Mouse (Mus musculus) forebrain, embryonic 11.5 days (tissue): Measurements from ENCODE around the gene Tcf7l1. TPM values are rescaled to one million over a fixed set of nuclear protein-coding genes. Genes with fewer than 3 reads are reported as not detected.

ENCODE experiments used
- ATAC-seq: fragments of 200-750 bp; cut with Nextera tagmentation; replicated peaks from 2 replicates; pipeline ENCODE4 v1.8.0; 2017; ENCODE audit warnings: moderate TSS enrichment; ENCODE audit not compliant: low FRiP score
- DNase-seq: peaks from one replicate; pipeline ENCODE4 v3.0.0-alpha.2; 2017; ENCODE audit warnings: low spot score
- H3K27ac ChIP-seq: fragments of 300-500 bp; sonication (generic); 2 replicates; pipeline ENCODE4 v1.5.1; 2014; ENCODE audit warnings: low read depth, low read length
- H3K27me3 ChIP-seq: fragments of 300-500 bp; sonication (generic); 2 replicates; pipeline ENCODE4 v1.6.1; 2014; ENCODE audit warnings: mild to moderate bottlenecking, low read length, mixed read lengths; ENCODE audit not compliant: control insufficient read depth, insufficient read depth
- H3K36me3 ChIP-seq: fragments of 300-500 bp; sonication (generic); 2 replicates; pipeline ENCODE4 v1.6.1; 2014; ENCODE audit warnings: mild to moderate bottlenecking, low read length, moderate library complexity, mixed read lengths; ENCODE audit not compliant: control insufficient read depth, insufficient read depth
- H3K4me1 ChIP-seq: fragments of 300-500 bp; sonication (generic); replicated peaks from 2 replicates; pipeline ENCODE4 v1.6.1; 2014; ENCODE audit warnings: low read length, mixed read lengths; ENCODE audit not compliant: control insufficient read depth, insufficient read depth
- H3K4me2 ChIP-seq: fragments of 300-500 bp; sonication (generic); 2 replicates; pipeline ENCODE4 v1.6.1; 2014; ENCODE audit warnings: low read depth, mild to moderate bottlenecking, low read length, moderate library complexity, mixed read lengths; ENCODE audit not compliant: severe bottlenecking
- H3K4me3 ChIP-seq: fragments of 300-500 bp; sonication (generic); 2 replicates; pipeline ENCODE4 v1.5.1; 2014; ENCODE audit warnings: low read depth, low read length
- H3K9ac ChIP-seq: fragments of 300-500 bp; sonication (generic); 2 replicates; pipeline ENCODE4 v1.6.1; 2014; ENCODE audit warnings: low read length
- H3K9me3 ChIP-seq: fragments of 300-500 bp; sonication (generic); 2 replicates; pipeline ENCODE4 v1.6.1; 2016; ENCODE audit warnings: low read length, mixed read lengths; ENCODE audit not compliant: control insufficient read depth
- WGBS: fragments of 180-500 bp; shearing (Covaris S2); extraction: QIAGEN DNeasy Blood & Tissue Kit; methylation state at CpG from one replicate; pipeline ENCODE4 v1.1.7; 2014; 5-methylcytosine and 5-hydroxymethylcytosine counted together
- polyA plus RNA-seq: library from polyadenylated mRNA; unstranded; fragments of >200 nt; fragmentation: Nextera tagmentation; extraction: Ambion mirVana; gene quantifications from 2 replicates; pipeline ENCODE4 v1.2.1, GENCODE M21; 2014

Gene Tcf7l1
- polyA plus RNA-seq, 1 experiment from 2014 or later = 33.3 TPM

- Histone ChIP-seq H3K4me1 (peaks cover 10% of the 10 kb centered on the region), H3K9me3 (no peaks in the 10 kb centered on the region), H3K36me3 (no peaks in the 10 kb centered on the region), H3K27ac (no peak overlapping the region), H3K9ac (no peak overlapping the region), H3K27me3 (no peaks in the 10 kb centered on the region), H3K4me2 (no peak overlapping the region), H3K4me3 (no peak overlapping the region)
- 81% methylated on average over 12 of the region's 12 CpGs for WGBS
- no peak for ATAC-seq
- DNase-seq = no peak
Measured at GRCm38 (mm10) chr6:72745781-72746180, 43.3 kb downstream of the Tcf7l1 start.

DNA sequence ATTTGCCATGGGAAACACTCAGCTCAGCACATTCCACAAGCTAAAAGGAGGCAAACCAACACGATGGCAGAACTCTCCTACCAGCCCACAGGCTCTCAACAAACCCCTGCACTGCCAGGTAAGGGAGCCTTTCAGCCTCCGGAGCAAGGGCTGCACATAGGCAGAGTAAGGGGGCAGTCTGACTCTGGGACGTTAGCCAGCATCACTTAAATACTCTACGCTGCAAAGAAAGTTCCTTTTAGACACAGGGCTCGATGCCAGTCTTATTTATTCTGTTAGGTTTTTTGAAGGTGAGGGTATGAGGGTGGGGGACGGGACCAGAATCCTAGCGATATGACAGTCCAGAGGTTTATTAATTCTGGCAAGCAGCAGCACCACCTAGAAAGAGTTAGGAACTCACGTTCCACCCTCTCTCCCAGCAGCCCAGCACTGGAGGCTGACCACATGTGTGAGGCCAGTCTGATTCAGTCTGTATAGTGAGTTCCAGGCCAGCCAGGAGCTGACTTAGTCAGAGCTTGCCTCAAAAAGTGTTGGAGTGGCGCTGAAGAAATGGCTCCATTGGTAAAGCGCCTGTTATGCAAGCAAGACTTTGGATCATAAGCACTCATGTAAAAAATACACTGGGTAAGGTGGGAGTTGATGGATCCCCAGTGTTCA lies 44.8 kb downstream of the Tcf7l1 start:
- ATAC-seq = no peak

GRCm38 (mm10) chr6:72743624-72744041 lies 45.4 kb downstream of the Tcf7l1 start:
- no peaks in the 10 kb centered on the region for H3K9me3 ChIP-seq
- no peaks in the 10 kb centered on the region for H3K27me3 ChIP-seq
- no peak overlapping the region for H3K4me3 ChIP-seq
- no peak overlapping the region for H3K27ac ChIP-seq
- H3K4me2 ChIP-seq = no peak overlapping the region
- no peak overlapping the region for H3K9ac ChIP-seq
- peaks cover 5% of the 10 kb centered on the region for H3K4me1 ChIP-seq
- DNase-seq = no peak
- no peaks in the 10 kb centered on the region for H3K36me3 ChIP-seq
- ATAC-seq = no peak
- WGBS = 83% methylated on average over 3 of the region's 3 CpGs

More for the DNA sequence above, 44.8 kb downstream of the Tcf7l1 start:
- Histone ChIP-seq H3K4me1 (peaks cover 10% of the 10 kb centered on the region), H3K4me2 (no peak overlapping the region), H3K9ac (no peak overlapping the region), H3K27ac (no peak overlapping the region), H3K9me3 (no peaks in the 10 kb centered on the region), H3K27me3 (no peaks in the 10 kb centered on the region), H3K36me3 (no peaks in the 10 kb centered on the region), H3K4me3 (no peak overlapping the region)
- DNase-seq = no peak
- 82% methylated on average over 10 of the region's 10 CpGs for WGBS

- no peak overlapping the region for H3K4me2 ChIP-seq
- WGBS = 89% methylated on average over 7 of the region's 7 CpGs
- no peaks in the 10 kb centered on the region for H3K27me3 ChIP-seq
- no peak overlapping the region for H3K27ac ChIP-seq
- H3K4me3 ChIP-seq = no peak overlapping the region
- peaks cover 2% of the 10 kb centered on the region; the same call in 1 of the 2 replicates for H3K4me1 ChIP-seq
- H3K36me3 ChIP-seq = no peaks in the 10 kb centered on the region
- no peak overlapping the region for H3K9ac ChIP-seq
- DNase-seq = no peak
- no peaks in the 10 kb centered on the region for H3K9me3 ChIP-seq
- no peak for ATAC-seq
Measured at GRCm38 (mm10) chr6:72742331-72742730, 46.7 kb downstream of the Tcf7l1 start.

GRCm38 (mm10) chr6:72740596-72741421 lies 48.2 kb downstream of the Tcf7l1 start:
- WGBS = 86% methylated on average over 20 of the region's 20 CpGs
- Histone ChIP-seq H3K9ac (no peak overlapping the region), H3K9me3 (no peaks in the 10 kb centered on the region), H3K27me3 (no peaks in the 10 kb centered on the region), H3K27ac (no peak overlapping the region), H3K4me2 (no peak overlapping the region), H3K4me1 (no peaks in the 10 kb centered on the region), H3K4me3 (no peak overlapping the region), H3K36me3 (no peaks in the 10 kb centered on the region)
- ATAC-seq = no peak
- DNase-seq = no peak

DNA sequence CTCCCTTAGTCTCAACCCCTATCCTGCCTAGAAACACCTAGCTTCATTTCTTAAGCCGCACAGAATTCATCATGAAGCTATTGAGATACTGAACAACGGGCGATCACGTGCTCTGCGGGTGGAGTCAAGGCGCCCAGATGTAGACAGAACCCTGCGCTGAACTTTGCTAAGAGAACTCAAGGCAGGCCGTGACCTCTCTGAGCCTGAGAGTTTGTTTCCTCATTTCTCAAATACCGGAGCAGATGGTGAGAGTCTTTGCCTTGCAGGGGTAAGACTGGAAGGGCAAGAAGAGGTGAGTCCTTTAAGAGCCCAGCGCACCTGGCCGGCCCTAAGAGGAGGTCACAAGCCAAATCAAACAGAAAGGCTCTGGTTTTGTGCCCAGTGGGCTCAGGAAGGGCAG lies 52.2 kb downstream of the Tcf7l1 start:
- H3K36me3 ChIP-seq = no peaks in the 10 kb centered on the region
- DNase-seq (no peak), ATAC-seq (no peak)
- H3K4me1 ChIP-seq = no peaks in the 10 kb centered on the region
- H3K9me3 ChIP-seq = no peaks in the 10 kb centered on the region
- H3K9ac ChIP-seq = no peak overlapping the region
- 92% methylated on average over 11 of the region's 11 CpGs for WGBS
- H3K27me3 ChIP-seq = no peaks in the 10 kb centered on the region
- no peak overlapping the region for H3K4me2 ChIP-seq
- H3K4me3 ChIP-seq = no peak overlapping the region
- no peak overlapping the region for H3K27ac ChIP-seq

DNA sequence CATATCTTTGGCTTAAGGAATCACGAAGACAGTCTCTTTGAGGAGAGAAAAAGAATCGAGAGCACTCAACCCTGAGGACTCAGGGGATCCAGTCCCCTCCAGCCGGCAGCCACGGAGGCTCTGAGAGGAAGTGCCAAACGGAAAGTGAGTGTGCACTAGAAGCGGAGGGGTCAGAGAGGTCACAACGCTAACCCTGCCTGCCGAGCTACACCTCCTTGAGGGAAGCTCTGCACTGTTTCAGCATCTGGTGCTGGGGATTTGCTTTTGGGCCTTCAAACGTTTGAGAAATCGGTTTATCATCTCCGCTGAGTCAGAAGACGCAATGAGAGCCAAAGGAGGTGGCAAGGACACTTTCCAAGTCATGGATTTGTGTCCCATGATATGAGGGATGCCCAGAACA lies 53.8 kb downstream of the Tcf7l1 start:
- ATAC-seq (no peak), DNase-seq (no peak)
- Histone ChIP-seq H3K27me3 (no peaks in the 10 kb centered on the region), H3K9ac (no peak overlapping the region), H3K36me3 (no peaks in the 10 kb centered on the region), H3K9me3 (no peaks in the 10 kb centered on the region), H3K4me1 (peaks cover 6% of the 10 kb centered on the region), H3K27ac (no peak overlapping the region), H3K4me2 (no peak overlapping the region), H3K4me3 (no peak overlapping the region)
- WGBS = 59% methylated on average over 12 of the region's 12 CpGs

- ATAC-seq (no peak), DNase-seq (no peak)
- Histone ChIP-seq H3K9ac (no peak overlapping the region), H3K9me3 (no peaks in the 10 kb centered on the region), H3K27me3 (no peaks in the 10 kb centered on the region), H3K4me3 (no peak overlapping the region), H3K27ac (no peak overlapping the region), H3K4me1 (peaks cover 24% of the 10 kb centered on the region), H3K4me2 (no peak overlapping the region), H3K36me3 (no peaks in the 10 kb centered on the region)
- 93% methylated on average over 3 of the region's 3 CpGs for WGBS
Measured at GRCm38 (mm10) chr6:72733375-72733774, 55.7 kb downstream of the Tcf7l1 start.
